Mouse (Mus musculus): ENCODE data around the gene Bin2.

DNA sequence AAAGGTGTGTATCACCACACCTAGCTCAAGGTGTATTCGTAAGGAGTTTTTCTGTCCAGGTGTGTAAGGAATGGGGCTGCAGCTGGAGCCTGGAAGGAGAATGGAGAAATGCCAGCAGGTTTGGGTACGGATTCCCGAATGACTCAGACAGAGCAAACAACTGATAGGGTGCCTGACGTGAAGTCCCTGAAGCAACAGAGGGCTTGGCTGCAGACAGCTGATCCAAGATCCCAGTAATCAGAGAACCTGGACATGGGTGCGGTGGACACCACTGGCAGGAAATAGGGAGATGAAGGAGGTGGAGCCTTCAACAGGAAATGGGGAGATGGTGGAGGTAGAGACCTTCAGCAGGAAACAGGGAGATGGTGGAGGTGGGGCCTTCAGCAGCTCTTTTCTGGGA is 37.0 kb downstream of the Bin2 start:
- TF ChIP-seq MAFK (IDR thresholded peaks at IDR 0.05; ENCODE audit: insufficient read depth, low read depth, low read length), result no peak
- no peak for TF ChIP-seq CHD2 (IDR thresholded peaks at IDR 0.05; ENCODE audit: low read depth, low read length)

Data from ES-E14 (cell line).